Mouse (Mus musculus): ENCODE results near the gene Nphp4. TPM values are rescaled to one million over a fixed set of nuclear protein-coding genes. Genes with fewer than 3 reads are reported as not detected.

Nphp4 gene
- polyA plus RNA-seq, 1 experiment from 2014 or later, result 5.5 TPM

GRCm38 (mm10) chr4:152568662-152569395, 92.3 kb downstream of the Nphp4 start:
- peak overlapping the region; percentile 50; the same call in 1 of the 2 replicates for H3K9ac ChIP-seq (ENCODE audit: low read depth, low read length)
- H3K36me3 ChIP-seq (ENCODE audit: control insufficient read depth, insufficient read depth, low read length), result no peaks in the 10 kb centered on the region
- ATAC-seq, result peak; percentile 66
- H3K9me3 ChIP-seq (ENCODE audit: control insufficient read depth, low read length), result no peaks in the 10 kb centered on the region
- peaks cover 15% of the 10 kb centered on the region for H3K4me1 ChIP-seq (ENCODE audit: control insufficient read depth, insufficient read depth, low read depth, low read length)
- H3K27me3 ChIP-seq (replicated peaks; ENCODE audit: control insufficient read depth, insufficient read depth, low read length), result no peaks in the 10 kb centered on the region
- H3K27ac ChIP-seq (ENCODE audit: low read depth, low read length), result peak overlapping the region; percentile 68
- H3K4me3 ChIP-seq (ENCODE audit: low read length), result no peak overlapping the region
- H3K4me2 ChIP-seq (ENCODE audit: low read length), result peak overlapping the region; percentile 19; the same call in 1 of the 2 replicates
- WGBS, result 39% methylated on average over 23 of the region's 23 CpGs

- no peaks in the 10 kb centered on the region for H3K9me3 ChIP-seq (ENCODE audit: control insufficient read depth, low read length)
- no peaks in the 10 kb centered on the region for H3K36me3 ChIP-seq (ENCODE audit: control insufficient read depth, insufficient read depth, low read length)
- H3K4me3 ChIP-seq (ENCODE audit: low read length), result no peak overlapping the region
- H3K27ac ChIP-seq (ENCODE audit: low read depth, low read length), result no peak overlapping the region
- no peak for ATAC-seq
- no peaks in the 10 kb centered on the region for H3K27me3 ChIP-seq (replicated peaks; ENCODE audit: control insufficient read depth, insufficient read depth, low read length)
- H3K4me1 ChIP-seq (ENCODE audit: control insufficient read depth, insufficient read depth, low read depth, low read length), result peaks cover 3% of the 10 kb centered on the region
- WGBS, result 52% methylated on average over 12 of the region's 12 CpGs
- H3K4me2 ChIP-seq (ENCODE audit: low read length), result no peak overlapping the region
- H3K9ac ChIP-seq (ENCODE audit: low read depth, low read length), result no peak overlapping the region
Measured at GRCm38 (mm10) chr4:152574266-152574665, 97.8 kb downstream of the Nphp4 start.

GRCm38 (mm10) chr4:152576826-152577225, 100.3 kb downstream of the Nphp4 start:
- Histone ChIP-seq H3K4me1 (ENCODE audit: control insufficient read depth, insufficient read depth, low read depth, low read length) (no peaks in the 10 kb centered on the region), H3K9me3 (ENCODE audit: control insufficient read depth, low read length) (no peaks in the 10 kb centered on the region), H3K27me3 (replicated peaks; ENCODE audit: control insufficient read depth, insufficient read depth, low read length) (no peaks in the 10 kb centered on the region), H3K4me2 (ENCODE audit: low read length) (no peak overlapping the region), H3K9ac (ENCODE audit: low read depth, low read length) (no peak overlapping the region), H3K36me3 (ENCODE audit: control insufficient read depth, insufficient read depth, low read length) (no peaks in the 10 kb centered on the region), H3K4me3 (ENCODE audit: low read length) (no peak overlapping the region), H3K27ac (ENCODE audit: low read depth, low read length) (no peak overlapping the region)
- ATAC-seq, result no peak
- WGBS, result 31% methylated on average over 4 of the region's 4 CpGs

GRCm38 (mm10) chr4:152579956-152580355, 103.5 kb downstream of the Nphp4 start:
- 80% methylated on average over 4 of the region's 4 CpGs for WGBS
- H3K4me3 ChIP-seq (ENCODE audit: low read length), result no peak overlapping the region
- H3K27me3 ChIP-seq (replicated peaks; ENCODE audit: control insufficient read depth, insufficient read depth, low read length), result no peaks in the 10 kb centered on the region
- H3K36me3 ChIP-seq (ENCODE audit: control insufficient read depth, insufficient read depth, low read length), result no peaks in the 10 kb centered on the region
- no peak overlapping the region for H3K27ac ChIP-seq (ENCODE audit: low read depth, low read length)
- no peak overlapping the region for H3K4me2 ChIP-seq (ENCODE audit: low read length)
- no peaks in the 10 kb centered on the region for H3K4me1 ChIP-seq (ENCODE audit: control insufficient read depth, insufficient read depth, low read depth, low read length)
- no peak overlapping the region for H3K9ac ChIP-seq (ENCODE audit: low read depth, low read length)
- H3K9me3 ChIP-seq (ENCODE audit: control insufficient read depth, low read length), result no peaks in the 10 kb centered on the region
- no peak for ATAC-seq

GRCm38 (mm10) chr4:152582206-152582605, 105.7 kb downstream of the Nphp4 start:
- H3K36me3 ChIP-seq (ENCODE audit: control insufficient read depth, insufficient read depth, low read length), result no peaks in the 10 kb centered on the region
- no peaks in the 10 kb centered on the region for H3K4me1 ChIP-seq (ENCODE audit: control insufficient read depth, insufficient read depth, low read depth, low read length)
- ATAC-seq, result no peak
- H3K9me3 ChIP-seq (ENCODE audit: control insufficient read depth, low read length), result no peaks in the 10 kb centered on the region
- no peak overlapping the region for H3K4me2 ChIP-seq (ENCODE audit: low read length)
- 46% methylated on average over 6 of the region's 6 CpGs for WGBS
- H3K27ac ChIP-seq (ENCODE audit: low read depth, low read length), result no peak overlapping the region
- no peak overlapping the region for H3K9ac ChIP-seq (ENCODE audit: low read depth, low read length)
- H3K27me3 ChIP-seq (replicated peaks; ENCODE audit: control insufficient read depth, insufficient read depth, low read length), result no peaks in the 10 kb centered on the region
- H3K4me3 ChIP-seq (ENCODE audit: low read length), result no peak overlapping the region

GRCm38 (mm10) chr4:152583616-152584015, 107.1 kb downstream of the Nphp4 start:
- WGBS, result 79% methylated on average over 6 of the region's 6 CpGs
- Histone ChIP-seq H3K27ac (ENCODE audit: low read depth, low read length) (no peak overlapping the region), H3K9me3 (ENCODE audit: control insufficient read depth, low read length) (no peaks in the 10 kb centered on the region), H3K36me3 (ENCODE audit: control insufficient read depth, insufficient read depth, low read length) (no peaks in the 10 kb centered on the region), H3K9ac (ENCODE audit: low read depth, low read length) (no peak overlapping the region), H3K4me3 (ENCODE audit: low read length) (no peak overlapping the region), H3K4me2 (ENCODE audit: low read length) (no peak overlapping the region), H3K4me1 (ENCODE audit: control insufficient read depth, insufficient read depth, low read depth, low read length) (no peaks in the 10 kb centered on the region), H3K27me3 (replicated peaks; ENCODE audit: control insufficient read depth, insufficient read depth, low read length) (no peaks in the 10 kb centered on the region)
- ATAC-seq, result no peak

- Histone ChIP-seq H3K9me3 (ENCODE audit: control insufficient read depth, low read length) (no peaks in the 10 kb centered on the region), H3K27ac (ENCODE audit: low read depth, low read length) (no peak overlapping the region), H3K4me2 (ENCODE audit: low read length) (no peak overlapping the region), H3K4me3 (ENCODE audit: low read length) (no peak overlapping the region), H3K4me1 (ENCODE audit: control insufficient read depth, insufficient read depth, low read depth, low read length) (no peaks in the 10 kb centered on the region), H3K27me3 (replicated peaks; ENCODE audit: control insufficient read depth, insufficient read depth, low read length) (no peaks in the 10 kb centered on the region), H3K36me3 (ENCODE audit: control insufficient read depth, insufficient read depth, low read length) (no peaks in the 10 kb centered on the region), H3K9ac (ENCODE audit: low read depth, low read length) (no peak overlapping the region)
- no peak for ATAC-seq
- 61% methylated on average over 15 of the region's 15 CpGs for WGBS
Measured at GRCm38 (mm10) chr4:152585526-152585925, 109.0 kb downstream of the Nphp4 start.

- Histone ChIP-seq H3K36me3 (ENCODE audit: control insufficient read depth, insufficient read depth, low read length) (no peaks in the 10 kb centered on the region), H3K27ac (ENCODE audit: low read depth, low read length) (no peak overlapping the region), H3K4me1 (ENCODE audit: control insufficient read depth, insufficient read depth, low read depth, low read length) (no peaks in the 10 kb centered on the region), H3K9ac (ENCODE audit: low read depth, low read length) (no peak overlapping the region), H3K27me3 (replicated peaks; ENCODE audit: control insufficient read depth, insufficient read depth, low read length) (no peaks in the 10 kb centered on the region), H3K4me3 (ENCODE audit: low read length) (no peak overlapping the region), H3K4me2 (ENCODE audit: low read length) (no peak overlapping the region), H3K9me3 (ENCODE audit: control insufficient read depth, low read length) (no peaks in the 10 kb centered on the region)
- ATAC-seq, result no peak
- WGBS, result 51% methylated on average over 4 of the region's 4 CpGs
Measured at GRCm38 (mm10) chr4:152586175-152586574, 109.7 kb downstream of the Nphp4 start.

- no peaks in the 10 kb centered on the region for H3K27me3 ChIP-seq (replicated peaks; ENCODE audit: control insufficient read depth, insufficient read depth, low read length)
- WGBS, result 73% methylated on average over 5 of the region's 5 CpGs
- H3K36me3 ChIP-seq (ENCODE audit: control insufficient read depth, insufficient read depth, low read length), result no peaks in the 10 kb centered on the region
- H3K4me3 ChIP-seq (ENCODE audit: low read length), result no peak overlapping the region
- H3K27ac ChIP-seq (ENCODE audit: low read depth, low read length), result no peak overlapping the region
- no peak overlapping the region for H3K9ac ChIP-seq (ENCODE audit: low read depth, low read length)
- H3K4me1 ChIP-seq (ENCODE audit: control insufficient read depth, insufficient read depth, low read depth, low read length), result no peaks in the 10 kb centered on the region
- ATAC-seq, result no peak
- no peak overlapping the region for H3K4me2 ChIP-seq (ENCODE audit: low read length)
- no peaks in the 10 kb centered on the region for H3K9me3 ChIP-seq (ENCODE audit: control insufficient read depth, low read length)
Measured at GRCm38 (mm10) chr4:152604285-152604684, 127.8 kb downstream of the Nphp4 start.

All from hindbrain, embryonic 16.5 days (tissue).